Mouse (Mus musculus) regulatory T cell (primary cell): ENCODE measurements at regions not wholly inside any gene's neighbourhood (a gene's known extent, or its start where the extent isn't known, plus 50 kb on each side); places are given as distances from the start of the nearest gene placed in this dataset.
"Not testable (repeated sequence)": the region's sequence is repeated elsewhere in the genome, so short reads cannot be mapped to it uniquely, and the experiment has no call there.

ENCODE experiments used
- in situ Hi-C: fragments of 300-600 bp; cut with MboI, MseI; formaldehyde crosslinking; loops from one replicate; pipeline ENCODE4 v1.15.1; 2025; ENCODE audit warnings: high pct_unique_total_duplicates

DNA sequence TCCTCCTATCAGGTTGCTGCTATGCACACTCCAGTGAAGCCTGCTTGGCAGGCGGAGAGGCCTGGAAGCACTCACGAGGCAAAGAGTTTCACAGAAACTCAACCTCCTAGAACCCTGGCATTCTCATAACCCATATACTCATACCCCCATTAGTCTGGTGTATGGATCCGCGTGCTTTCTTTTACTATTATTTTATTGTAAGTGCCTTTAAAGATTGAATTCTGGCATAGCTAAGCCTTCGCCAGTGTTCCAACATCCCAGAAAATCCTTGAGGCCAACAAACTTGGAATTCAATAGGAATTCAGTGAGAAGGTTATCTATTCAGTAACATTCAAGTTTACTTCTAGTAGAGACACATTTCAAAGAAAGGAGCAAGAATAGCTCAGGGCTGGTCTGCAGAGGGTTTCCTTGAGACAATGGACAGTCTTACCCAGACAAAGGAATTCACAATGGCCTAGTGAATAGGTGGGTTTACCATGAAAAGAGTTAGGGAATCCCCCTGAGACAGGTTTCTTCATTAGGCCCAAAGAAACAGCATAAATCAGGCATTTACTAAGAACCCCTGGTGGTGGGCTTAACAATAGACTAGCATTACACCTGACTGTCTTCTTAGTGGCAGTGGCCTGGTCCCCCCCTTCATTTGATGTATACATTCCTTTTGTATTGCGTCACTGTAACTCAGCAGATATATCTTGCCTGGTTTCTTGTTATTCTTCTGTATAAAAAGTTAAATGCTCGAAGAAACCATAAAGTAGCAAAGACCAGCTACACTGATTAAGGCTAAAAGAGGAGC lies 80.8 kb upstream of the Gm15446 start:
- in situ Hi-C loops: not testable (repeated sequence)

DNA sequence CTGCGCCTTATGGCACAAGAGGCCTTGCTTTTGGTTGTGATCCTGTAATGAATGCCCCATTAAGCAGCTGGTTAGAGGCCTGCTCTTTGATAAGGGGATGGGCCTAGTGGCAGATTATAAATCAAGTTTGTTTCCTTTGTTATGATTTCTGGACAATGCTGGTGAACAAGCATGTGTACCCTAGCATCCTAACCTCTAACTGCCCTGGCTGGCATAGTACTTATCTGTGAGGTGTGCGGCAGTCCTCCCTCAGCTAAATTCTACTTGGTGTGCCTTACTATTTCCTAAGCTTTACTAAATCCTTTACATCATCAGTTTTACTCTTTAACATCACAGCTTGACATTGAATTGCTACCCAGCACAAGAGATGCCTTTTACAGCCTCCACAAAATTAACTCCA lies 79.0 kb upstream of the Gm15446 start:
- in situ Hi-C loops: not testable (repeated sequence)

DNA sequence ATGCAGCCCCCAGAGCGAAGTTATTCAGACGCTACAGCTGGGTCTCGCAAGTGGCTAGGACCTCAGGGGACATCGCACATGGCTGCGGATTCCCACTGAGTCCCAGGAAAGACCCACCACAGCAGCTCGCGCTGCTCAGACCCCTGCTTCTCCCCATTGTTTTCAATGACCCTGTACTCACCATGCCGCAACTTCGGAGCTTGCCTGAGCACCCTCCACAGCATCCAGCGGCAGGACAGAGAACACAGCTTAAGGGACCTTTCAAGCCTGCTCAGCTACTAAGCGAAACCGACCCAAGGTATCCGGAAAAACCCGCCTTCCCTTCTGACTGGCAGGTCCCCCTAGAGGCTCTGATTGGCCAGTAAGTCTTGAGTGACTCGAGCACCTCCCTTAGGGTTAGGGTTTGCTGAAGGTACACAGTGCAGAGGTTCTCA lies 78.4 kb upstream of the Gm15446 start:
- in situ Hi-C loops: no loop called here

DNA sequence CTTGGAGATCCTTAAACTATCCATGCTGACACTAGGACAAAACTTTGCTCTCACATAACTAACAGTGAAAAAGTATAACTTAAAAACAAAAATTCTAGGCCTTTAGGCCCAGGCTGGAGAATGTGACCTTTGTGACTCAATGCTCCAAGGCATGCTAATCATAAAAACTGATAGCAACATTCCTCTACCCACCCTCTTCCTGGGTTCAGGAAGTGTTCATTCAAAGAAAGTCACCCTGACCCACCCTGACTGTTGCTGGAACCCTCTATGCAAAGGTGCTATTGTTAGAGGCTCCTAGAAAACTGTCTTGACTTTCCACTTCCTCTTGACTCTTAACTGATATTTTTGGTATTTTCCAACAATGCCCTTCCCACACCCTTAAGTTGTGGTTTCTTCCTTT lies 72.0 kb upstream of the Gm15446 start:
- in situ Hi-C loops: not testable (repeated sequence)

DNA sequence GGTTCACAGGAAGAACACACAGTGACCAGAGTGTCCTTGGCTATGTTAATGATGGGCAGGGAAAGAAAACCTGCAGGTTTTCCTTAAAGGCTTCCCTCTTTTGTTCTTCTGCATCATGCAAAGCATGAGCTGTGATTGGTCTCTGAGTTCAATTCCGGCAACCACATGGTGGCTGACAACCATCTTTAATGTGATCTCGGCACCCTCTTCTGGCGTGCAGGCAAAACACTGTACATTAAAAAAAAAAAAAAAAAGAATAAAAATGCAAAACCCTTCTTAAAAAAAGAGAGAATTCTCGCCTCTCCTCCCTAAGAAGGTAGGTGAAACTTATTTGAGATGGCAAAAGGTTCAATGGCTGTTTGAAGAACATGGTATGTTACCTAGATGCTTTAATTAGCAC lies 62.8 kb upstream of the Gm15446 start:
- in situ Hi-C loops: loop anchor here (10.0 kb wide), 2 partner anchors 244 to 306 kb away; partner anchors contain the start of genes Crlf2 and Gtpbp6

DNA sequence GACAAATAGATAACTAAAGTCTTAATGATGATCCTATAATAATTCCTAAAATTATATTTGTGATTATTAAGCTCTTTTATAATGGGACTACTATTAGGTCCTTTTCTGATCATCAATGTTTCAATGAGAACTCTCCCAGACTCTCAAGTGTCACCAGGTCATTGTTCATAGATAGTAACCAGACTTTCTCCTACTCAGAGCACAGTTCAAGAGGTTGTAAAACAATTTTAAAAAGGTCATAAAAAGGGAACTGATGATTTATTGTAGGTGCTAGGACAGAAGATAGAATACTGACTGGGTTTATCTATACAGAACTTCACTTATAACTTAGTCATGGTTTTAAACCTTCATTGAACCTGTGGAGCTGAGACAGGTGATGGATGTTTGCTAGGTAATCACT lies 58.7 kb upstream of the Gm15446 start:
- in situ Hi-C loops: loop anchor here (10.0 kb wide), 2 partner anchors 240 to 310 kb away; partner anchors contain the start of genes Crlf2 and Gtpbp6

DNA sequence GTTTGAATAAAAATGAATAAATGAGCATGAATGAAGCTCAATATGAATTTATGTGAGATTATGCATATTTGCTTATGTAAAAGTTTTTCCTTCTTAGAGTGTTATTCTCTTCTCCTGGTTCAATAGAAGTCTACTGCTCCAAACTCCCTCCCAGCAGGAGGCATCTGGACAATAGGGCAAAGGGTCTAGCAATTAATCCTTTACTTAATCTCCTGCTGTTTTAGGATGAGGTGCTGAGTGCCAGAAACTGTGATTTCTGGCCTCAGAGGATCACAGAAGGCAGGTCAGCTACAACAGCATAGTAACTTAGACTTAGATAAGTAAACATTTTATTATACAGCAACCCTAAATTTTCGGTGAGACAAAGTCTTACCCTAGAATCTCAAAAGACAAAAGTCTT lies 57.6 kb upstream of the Gm15446 start:
- in situ Hi-C loops: loop anchor here (10.0 kb wide), 2 partner anchors 239 to 311 kb away; partner anchors contain the start of genes Crlf2 and Gtpbp6

DNA sequence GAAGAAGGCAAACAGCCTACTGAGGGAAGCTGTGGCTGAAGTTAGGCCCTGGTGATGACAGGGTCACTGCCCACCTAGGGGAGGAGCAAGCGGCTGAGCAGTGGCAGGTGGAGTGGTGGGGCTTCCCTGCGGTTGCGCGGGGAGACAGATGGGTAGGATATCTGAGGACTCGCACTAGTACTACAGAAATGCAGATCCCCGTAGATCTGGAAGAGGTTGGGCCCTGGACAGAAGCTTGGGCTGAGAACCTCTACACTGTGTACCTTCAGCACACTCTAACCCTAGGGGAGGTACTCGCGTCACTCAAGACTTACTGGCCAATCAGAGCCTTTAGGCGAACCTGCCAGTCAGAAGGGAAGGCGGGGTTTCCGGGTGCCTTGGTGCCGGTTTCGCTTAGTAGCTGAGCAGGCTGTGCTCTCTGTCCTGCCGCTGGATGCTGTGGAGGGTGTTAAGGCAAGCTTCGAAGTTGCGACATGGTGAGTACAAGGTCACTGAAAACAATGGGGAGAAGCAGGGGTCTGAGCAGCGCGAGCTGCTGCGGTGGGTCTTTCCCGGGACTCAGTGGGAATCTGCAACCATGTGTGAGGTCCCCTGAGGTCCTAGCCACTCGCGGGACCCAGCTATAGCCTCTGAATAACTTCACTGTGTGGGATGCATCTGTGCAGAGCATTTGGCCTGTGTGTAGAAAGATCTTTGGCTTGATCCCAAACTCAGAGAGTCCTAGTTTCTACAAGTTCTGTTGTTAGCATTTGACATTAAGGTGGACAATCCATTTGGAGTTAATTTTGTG lies 56.7 kb upstream of the Gm15446 start:
- in situ Hi-C loops: loop anchor here (10.0 kb wide), 2 partner anchors 238 to 312 kb away; partner anchors contain the start of genes Crlf2 and Gtpbp6

DNA sequence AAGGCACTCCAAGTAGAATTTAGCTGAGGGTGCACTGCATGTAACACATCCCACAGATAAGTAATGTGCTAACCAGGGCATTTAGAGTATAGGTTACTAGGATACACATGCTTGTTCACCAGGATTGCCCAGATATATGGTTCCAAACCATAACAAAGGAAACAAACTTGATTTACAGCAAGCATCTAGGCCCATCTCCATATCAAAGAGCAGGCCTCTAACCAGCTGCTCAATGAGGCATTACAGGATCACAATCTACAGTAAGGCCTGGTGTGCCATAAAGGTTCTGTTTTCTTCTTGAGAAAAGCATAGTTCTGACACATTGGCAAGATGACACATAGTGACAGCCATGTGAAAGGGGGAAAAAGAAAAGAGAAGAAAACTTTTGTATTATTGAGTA lies 56.0 kb upstream of the Gm15446 start:
- in situ Hi-C loops: loop anchor here (10.0 kb wide), 2 partner anchors 238 to 312 kb away; partner anchors contain the start of genes Crlf2 and Gtpbp6
